Mouse (Mus musculus): ENCODE data around the gene Stat4. TPM values are rescaled to one million over a fixed set of nuclear protein-coding genes. Genes with fewer than 3 reads are reported as not detected.
A peak's percentile ranks its signal among the peaks of the same experiment; 100 is the strongest.

The Stat4 gene
- polyA plus RNA-seq, 1 experiment from 2014 or later = 0.26 TPM

- peak; percentile 98 for ATAC-seq (ENCODE audit: low FRiP score, low read depth)
- WGBS = under 1% methylated on average over 32 of the region's 32 CpGs
- Histone ChIP-seq H3K36me3 (no peaks in the 10 kb centered on the region), H3K4me3 (peak overlapping the region; percentile 34), H3K9ac (peak overlapping the region; percentile 39; the same call in 1 of the 2 replicates), H3K27me3 (no peaks in the 10 kb centered on the region), H3K27ac (replicated peaks) (peak overlapping the region; percentile 86), H3K4me1 (replicated peaks) (peaks cover 8% of the 10 kb centered on the region), H3K9me3 (no peaks in the 10 kb centered on the region), H3K4me2 (peak overlapping the region; percentile 63)
Measured at GRCm38 (mm10) chr1:52113666-52114069, 126.7 kb downstream of the Stat4 start.

DNA sequence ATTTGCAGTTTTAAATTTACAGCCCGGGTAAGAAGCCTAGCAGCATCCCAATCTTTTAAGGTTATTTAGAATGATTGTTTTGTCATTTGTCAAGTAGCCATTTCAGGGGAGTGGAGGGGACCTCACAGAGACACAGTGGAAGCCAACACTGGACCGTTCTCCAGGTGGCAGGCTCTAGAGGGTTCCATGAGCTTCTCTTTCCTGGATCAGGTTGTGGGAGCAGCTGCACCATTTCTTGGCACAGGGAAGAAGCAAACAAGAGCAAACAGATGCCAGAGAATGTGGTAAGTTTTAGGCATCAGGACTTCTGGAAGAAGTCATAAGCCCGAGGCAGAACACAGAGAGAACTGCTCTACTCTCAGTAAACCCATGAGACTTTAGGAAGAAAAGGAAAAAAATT, 129.5 kb downstream of the Stat4 start:
- 83% methylated on average over 3 of the region's 3 CpGs for WGBS
- Histone ChIP-seq H3K9me3 (no peaks in the 10 kb centered on the region), H3K4me3 (no peak overlapping the region), H3K36me3 (no peaks in the 10 kb centered on the region), H3K27ac (replicated peaks) (no peak overlapping the region), H3K4me2 (no peak overlapping the region), H3K27me3 (0 out of 2 replicates have a peak, but pooled peaks cover 5% of the 10 kb centered on the region), H3K9ac (no peak overlapping the region), H3K4me1 (replicated peaks) (peaks cover 22% of the 10 kb centered on the region)
- ATAC-seq (ENCODE audit: low FRiP score, low read depth) = no peak

DNA sequence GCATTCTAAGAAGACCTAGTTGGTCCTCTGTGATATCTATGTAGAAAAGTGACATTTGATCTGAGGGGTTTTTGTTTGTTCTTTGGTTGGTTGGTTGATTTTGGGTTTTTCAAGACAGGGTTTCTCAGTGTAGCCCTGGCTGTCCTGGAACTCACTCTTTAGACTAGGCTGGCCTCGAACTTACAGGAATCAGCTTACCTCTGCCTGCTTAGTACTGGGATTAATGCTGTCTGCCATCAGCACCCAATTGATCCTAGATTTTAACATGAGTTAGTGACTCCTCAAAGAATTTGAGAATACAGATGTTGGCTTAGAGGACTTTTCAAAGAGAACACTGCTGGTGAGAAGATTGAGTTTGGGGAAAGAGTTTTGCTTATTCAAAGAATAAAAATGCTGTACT, 130.8 kb downstream of the Stat4 start:
- H3K36me3 ChIP-seq = no peaks in the 10 kb centered on the region
- no peak overlapping the region for H3K27ac ChIP-seq (replicated peaks)
- H3K4me2 ChIP-seq = no peak overlapping the region
- no peak overlapping the region for H3K9ac ChIP-seq
- no peak for ATAC-seq (ENCODE audit: low FRiP score, low read depth)
- H3K9me3 ChIP-seq = no peaks in the 10 kb centered on the region
- H3K4me3 ChIP-seq = no peak overlapping the region
- H3K4me1 ChIP-seq (replicated peaks) = peaks cover 22% of the 10 kb centered on the region
- H3K27me3 ChIP-seq = 0 out of 2 replicates have a peak, but pooled peaks cover 5% of the 10 kb centered on the region
- WGBS = 95% methylated on average over 1 of the region's 1 CpGs

- Histone ChIP-seq H3K27me3 (0 out of 2 replicates have a peak, but pooled peaks cover 5% of the 10 kb centered on the region), H3K4me2 (peak within 1 kb of the TSS; percentile 93), H3K4me3 (peak within 1 kb of the TSS; percentile 97), H3K9me3 (no peaks in the 10 kb centered on the region), H3K27ac (replicated peaks) (peak within 1 kb of the TSS; percentile 74), H3K9ac (peak within 1 kb of the TSS; percentile 74), H3K36me3 (no peaks in the 10 kb centered on the region), H3K4me1 (replicated peaks) (peaks cover 16% of the 10 kb centered on the region)
- WGBS = 3% methylated on average over 37 of the region's 37 CpGs
- ATAC-seq (ENCODE audit: low FRiP score, low read depth) = peak; percentile 95
Measured at GRCm38 (mm10) chr1:52118860-52119591, 132.1 kb downstream of the Stat4 start, which contains the start of gene Stat1. Gene Stat1 (plus strand): TSS chr1:52119440.

- Histone ChIP-seq H3K9me3 (no peaks in the 10 kb centered on the region), H3K4me2 (peak overlapping the region; percentile 93), H3K9ac (peak overlapping the region; percentile 74), H3K27ac (replicated peaks) (no peak overlapping the region), H3K27me3 (0 out of 2 replicates have a peak, but pooled peaks cover 5% of the 10 kb centered on the region), H3K4me1 (replicated peaks) (peaks cover 16% of the 10 kb centered on the region), H3K4me3 (peak overlapping the region; percentile 97), H3K36me3 (no peaks in the 10 kb centered on the region)
- ATAC-seq (ENCODE audit: low FRiP score, low read depth) = peak; percentile 24; the same call in 1 of the 2 replicates
- WGBS = under 1% methylated on average over 20 of the region's 20 CpGs
Measured at GRCm38 (mm10) chr1:52119691-52120090, 132.7 kb downstream of the Stat4 start.

DNA sequence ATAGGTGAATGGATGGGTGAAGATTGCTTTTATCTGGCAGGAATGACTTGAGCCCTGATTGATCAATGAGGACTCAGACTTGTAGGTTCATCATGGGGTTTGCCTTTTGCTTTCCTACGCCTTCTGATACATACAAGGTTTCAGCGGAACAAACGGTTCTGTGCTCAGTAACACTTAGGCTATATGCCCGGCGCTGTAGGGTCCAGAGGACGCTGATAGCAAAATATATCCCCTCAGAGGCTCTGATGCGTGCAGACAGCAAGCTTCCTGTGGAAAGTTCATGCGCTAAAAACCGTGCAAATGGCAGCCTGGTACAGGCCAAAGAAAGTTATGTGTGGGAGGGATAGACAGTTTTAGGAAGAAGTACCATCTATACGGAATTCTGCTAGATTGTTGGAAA, 133.2 kb downstream of the Stat4 start:
- Histone ChIP-seq H3K27ac (replicated peaks) (no peak overlapping the region), H3K9ac (peak overlapping the region; percentile 74), H3K4me2 (peak overlapping the region; percentile 93), H3K27me3 (0 out of 2 replicates have a peak, but pooled peaks cover 5% of the 10 kb centered on the region), H3K36me3 (no peaks in the 10 kb centered on the region), H3K4me1 (replicated peaks) (peaks cover 16% of the 10 kb centered on the region), H3K9me3 (no peaks in the 10 kb centered on the region), H3K4me3 (peak overlapping the region; percentile 97)
- ATAC-seq (ENCODE audit: low FRiP score, low read depth) = no peak
- 42% methylated on average over 10 of the region's 10 CpGs for WGBS

DNA sequence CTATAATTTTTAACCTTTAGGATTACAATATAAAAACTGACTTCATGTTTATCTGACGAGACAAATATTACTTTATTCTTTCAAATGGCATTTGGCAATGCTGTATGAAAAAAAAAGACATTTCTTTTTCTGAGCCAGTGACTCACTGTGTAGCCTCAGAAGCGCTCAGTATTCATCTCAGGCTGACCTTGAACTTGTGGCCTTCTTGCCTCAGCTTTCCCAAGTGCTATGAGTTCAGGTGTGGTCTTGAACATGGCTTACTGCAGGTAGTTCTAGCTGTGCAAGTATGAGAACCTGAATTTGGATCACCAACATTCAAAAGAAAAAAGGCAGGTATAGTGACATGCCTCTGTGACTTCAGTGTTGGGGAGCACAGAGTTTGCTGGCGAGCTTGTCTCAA, 134.1 kb downstream of the Stat4 start:
- H3K9me3 ChIP-seq = no peaks in the 10 kb centered on the region
- no peak overlapping the region for H3K9ac ChIP-seq
- no peaks in the 10 kb centered on the region for H3K36me3 ChIP-seq
- H3K4me2 ChIP-seq = no peak overlapping the region
- H3K4me1 ChIP-seq (replicated peaks) = peaks cover 16% of the 10 kb centered on the region
- 0 out of 2 replicates have a peak, but pooled peaks cover 5% of the 10 kb centered on the region for H3K27me3 ChIP-seq
- no peak overlapping the region for H3K27ac ChIP-seq (replicated peaks)
- no peak overlapping the region for H3K4me3 ChIP-seq
- WGBS = 92% methylated on average over 3 of the region's 3 CpGs
- ATAC-seq (ENCODE audit: low FRiP score, low read depth) = no peak

GRCm38 (mm10) chr1:52124818-52125217, 137.9 kb downstream of the Stat4 start:
- WGBS = 64% methylated on average over 3 of the region's 3 CpGs
- H3K9me3 ChIP-seq = no peaks in the 10 kb centered on the region
- no peak overlapping the region for H3K27ac ChIP-seq (replicated peaks)
- H3K36me3 ChIP-seq = no peaks in the 10 kb centered on the region
- no peak overlapping the region for H3K4me2 ChIP-seq
- ATAC-seq (ENCODE audit: low FRiP score, low read depth) = no peak
- H3K27me3 ChIP-seq = 0 out of 2 replicates have a peak, but pooled peaks cover 5% of the 10 kb centered on the region
- H3K9ac ChIP-seq = no peak overlapping the region
- no peak overlapping the region for H3K4me3 ChIP-seq
- H3K4me1 ChIP-seq (replicated peaks) = peaks cover 9% of the 10 kb centered on the region

- H3K27me3 ChIP-seq = no peaks in the 10 kb centered on the region
- no peak overlapping the region for H3K4me3 ChIP-seq
- 85% methylated on average over 6 of the region's 6 CpGs for WGBS
- H3K9me3 ChIP-seq = no peaks in the 10 kb centered on the region
- H3K36me3 ChIP-seq = no peaks in the 10 kb centered on the region
- no peak for ATAC-seq (ENCODE audit: low FRiP score, low read depth)
- H3K27ac ChIP-seq (replicated peaks) = no peak overlapping the region
- H3K9ac ChIP-seq = no peak overlapping the region
- no peak overlapping the region for H3K4me2 ChIP-seq
- H3K4me1 ChIP-seq (replicated peaks) = no peaks in the 10 kb centered on the region
Measured at GRCm38 (mm10) chr1:52127350-52127749, 140.4 kb downstream of the Stat4 start.

DNA sequence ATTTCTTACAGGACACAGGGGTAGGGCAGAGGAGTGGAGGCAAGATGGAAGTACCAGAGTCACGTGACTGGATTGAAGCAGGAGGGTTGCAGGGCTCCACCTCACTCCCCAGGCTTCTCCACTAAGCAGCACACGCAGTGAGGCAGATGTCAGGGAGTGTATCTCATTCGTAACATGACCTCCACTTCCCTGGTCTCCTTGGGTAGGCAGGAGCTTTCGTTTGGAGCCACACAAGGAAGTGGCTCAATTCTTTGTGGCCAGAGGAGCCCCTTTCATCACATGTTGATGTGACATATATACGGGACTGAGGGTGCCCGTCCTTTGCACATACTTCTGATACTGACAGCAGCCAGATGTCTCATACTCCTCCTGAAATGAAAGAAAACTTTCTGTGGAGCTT, 142.8 kb downstream of the Stat4 start:
- H3K4me1 ChIP-seq (replicated peaks) = no peaks in the 10 kb centered on the region
- WGBS = 71% methylated on average over 6 of the region's 6 CpGs
- no peaks in the 10 kb centered on the region for H3K36me3 ChIP-seq
- no peak overlapping the region for H3K9ac ChIP-seq
- no peaks in the 10 kb centered on the region for H3K9me3 ChIP-seq
- no peak overlapping the region for H3K4me2 ChIP-seq
- H3K27me3 ChIP-seq = no peaks in the 10 kb centered on the region
- H3K4me3 ChIP-seq = no peak overlapping the region
- no peak overlapping the region for H3K27ac ChIP-seq (replicated peaks)
- ATAC-seq (ENCODE audit: low FRiP score, low read depth) = no peak

DNA sequence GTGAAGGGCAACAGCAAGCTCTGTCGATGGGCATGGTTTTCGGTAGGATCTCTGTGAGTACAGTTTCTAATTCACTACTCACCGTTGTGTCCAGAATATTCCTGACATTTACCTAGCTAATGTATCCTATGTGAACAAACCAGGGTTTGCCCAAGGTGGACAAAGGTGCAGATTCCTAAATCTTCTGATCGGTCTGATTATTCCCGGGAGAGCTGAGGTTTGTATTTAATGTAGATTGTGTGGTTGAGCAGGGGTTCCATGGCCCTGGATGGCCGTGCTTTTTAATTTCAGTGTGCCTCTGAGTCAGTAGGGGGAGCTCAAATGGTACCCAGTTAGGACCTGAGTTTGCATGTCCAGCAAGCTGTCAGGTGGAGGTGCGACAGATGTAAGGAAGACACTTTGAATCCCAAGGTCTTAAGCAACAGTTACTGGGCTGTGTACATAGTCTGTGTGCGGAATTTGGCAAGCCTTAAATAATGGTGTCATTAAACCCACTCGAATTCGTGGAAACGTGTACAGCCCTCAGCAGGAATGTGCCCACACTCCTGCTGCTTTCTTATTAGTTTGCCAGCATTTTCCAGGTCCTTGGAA, 144.9 kb downstream of the Stat4 start:
- H3K9ac ChIP-seq = no peak overlapping the region
- H3K36me3 ChIP-seq = no peaks in the 10 kb centered on the region
- H3K4me2 ChIP-seq = no peak overlapping the region
- no peaks in the 10 kb centered on the region for H3K9me3 ChIP-seq
- WGBS = 85% methylated on average over 11 of the region's 11 CpGs
- no peaks in the 10 kb centered on the region for H3K27me3 ChIP-seq
- no peak overlapping the region for H3K27ac ChIP-seq (replicated peaks)
- H3K4me3 ChIP-seq = no peak overlapping the region
- no peak for ATAC-seq (ENCODE audit: low FRiP score, low read depth)
- no peaks in the 10 kb centered on the region for H3K4me1 ChIP-seq (replicated peaks)

DNA sequence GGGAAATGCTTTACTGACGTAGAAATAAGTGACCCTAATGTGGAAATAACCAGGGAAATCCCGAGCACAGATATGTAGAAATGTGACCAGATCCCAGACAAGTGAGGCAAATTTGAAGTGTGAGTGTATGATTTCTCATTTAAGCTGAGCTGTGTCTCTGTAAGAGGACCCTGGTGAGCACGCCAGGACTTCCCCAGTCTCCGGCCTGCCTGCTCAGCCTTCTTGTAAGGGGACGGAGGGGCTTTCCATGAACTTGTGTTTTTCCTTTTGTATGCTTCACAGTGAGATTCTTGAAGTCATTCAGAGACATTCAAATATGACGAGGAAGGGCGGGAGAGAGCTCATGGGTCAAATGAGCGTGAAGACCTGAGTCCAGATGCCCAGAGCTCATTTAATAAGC, 146.3 kb downstream of the Stat4 start:
- H3K27ac ChIP-seq (replicated peaks) = no peak overlapping the region
- no peak overlapping the region for H3K9ac ChIP-seq
- no peaks in the 10 kb centered on the region for H3K27me3 ChIP-seq
- no peak overlapping the region for H3K4me2 ChIP-seq
- no peaks in the 10 kb centered on the region for H3K9me3 ChIP-seq
- H3K4me1 ChIP-seq (replicated peaks) = no peaks in the 10 kb centered on the region
- H3K4me3 ChIP-seq = no peak overlapping the region
- 62% methylated on average over 8 of the region's 8 CpGs for WGBS
- no peak for ATAC-seq (ENCODE audit: low FRiP score, low read depth)
- H3K36me3 ChIP-seq = 0 out of 2 replicates have a peak, but pooled peaks cover 2% of the 10 kb centered on the region
